Mouse (Mus musculus): ENCODE data around the gene Sdf2. TPM values are rescaled to one million over a fixed set of nuclear protein-coding genes. Genes with fewer than 3 reads are reported as not detected.

Sdf2 gene
- 129 and 164 TPM in 2 replicates for polyA plus RNA-seq (2021; fragmentation: Nextera tagmentation)
- long read RNA-seq, experiment 1, transcript Sdf2-201 (3 exons, 1,268 nt): major isoform, 166 of 177 reads
- long read RNA-seq, experiment 1, partial matches to known transcripts: 2 of 177 reads
- long read RNA-seq, experiment 1, other reads (novel, unspliced or antisense): 8 of 177 reads
- long read RNA-seq, experiment 2, transcript Sdf2-201 (3 exons, 1,268 nt): major isoform, 178 of 206 reads
- long read RNA-seq, experiment 2, partial matches to known transcripts: 1 of 206 reads
- long read RNA-seq, experiment 2, other reads (novel, unspliced or antisense): 25 of 206 reads

GRCm38 (mm10) chr11:78245627-78246317, at the start of gene Sdf2, which contains the start of gene Supt6:
Gene Sdf2 (plus strand): TSS chr11:78245746.
Gene Supt6 (minus strand): TSS chr11:78245987.

GRCm38 (mm10) chr11:78261380-78262352, 16.1 kb downstream of the Sdf2 start, which contains the start of gene 2610507B11Rik:
Gene 2610507B11Rik (plus strand): TSS chr11:78261752.

GRCm38 (mm10) chr11:78290654-78291053, 45.1 kb downstream of the Sdf2 start, which contains the start of gene BC030499:
Gene BC030499 (plus strand): TSS chr11:78290841.

GRCm38 (mm10) chr11:78301357-78302084, 56.0 kb downstream of the Sdf2 start, which contains the start of gene Spag5:
Gene Spag5 (plus strand): TSS chr11:78301529.

Other genes starting within 250 kb of the Sdf2 start
- 8.0 and 8.2 TPM in 2 replicates for gene Dhrs13, start 213.5 kb upstream of the Sdf2 start, polyA plus RNA-seq (2021; fragmentation: Nextera tagmentation)
- gene Flot2, start 207.8 kb upstream of the Sdf2 start, polyA plus RNA-seq (2021; fragmentation: Nextera tagmentation): 89.7 and 90.8 TPM in 2 replicates
- gene Eral1, start 165.4 kb upstream of the Sdf2 start, polyA plus RNA-seq (2021; fragmentation: Nextera tagmentation): 11.0 and 13.0 TPM in 2 replicates
- gene Fam222b, start 151.1 kb upstream of the Sdf2 start, polyA plus RNA-seq (2021; fragmentation: Nextera tagmentation): 8.8 and 12.2 TPM in 2 replicates
- gene Traf4, start 80.2 kb upstream of the Sdf2 start, polyA plus RNA-seq (2021; fragmentation: Nextera tagmentation): 3.4 and 8.9 TPM in 2 replicates
- 1.9 TPM in 2 replicates for gene Nek8, start 69.1 kb upstream of the Sdf2 start, polyA plus RNA-seq (2021; fragmentation: Nextera tagmentation)
- gene Tlcd1, start 69.0 kb upstream of the Sdf2 start, polyA plus RNA-seq (2021; fragmentation: Nextera tagmentation): 38.5 and 43.5 TPM in 2 replicates
- 870 and 1,461 TPM in 2 replicates for gene Rpl23a, start 62.2 kb upstream of the Sdf2 start, polyA plus RNA-seq (2021; fragmentation: Nextera tagmentation)
- 14.8 and 17.6 TPM in 2 replicates for gene Rab34, start 57.3 kb upstream of the Sdf2 start, polyA plus RNA-seq (2021; fragmentation: Nextera tagmentation)
- gene Proca1, start 52.4 kb upstream of the Sdf2 start, polyA plus RNA-seq (2021; fragmentation: Nextera tagmentation): 5.5 and 6.3 TPM in 2 replicates
- 11.8 and 13.1 TPM in 2 replicates for gene Supt6, start 241 bp downstream of the Sdf2 start, polyA plus RNA-seq (2021; fragmentation: Nextera tagmentation)
- gene 2610507B11Rik, start 16.0 kb downstream of the Sdf2 start, polyA plus RNA-seq (2021; fragmentation: Nextera tagmentation): 46.6 and 50.5 TPM in 2 replicates
- gene BC030499, start 45.1 kb downstream of the Sdf2 start, polyA plus RNA-seq (2021; fragmentation: Nextera tagmentation): 2.7 and 2.8 TPM in 2 replicates
- 1.7 TPM in 2 replicates for gene Spag5, start 55.8 kb downstream of the Sdf2 start, polyA plus RNA-seq (2021; fragmentation: Nextera tagmentation)
- gene Aldoc, start 77.2 kb downstream of the Sdf2 start, polyA plus RNA-seq (2021; fragmentation: Nextera tagmentation): 1,417 and 1,712 TPM in 2 replicates
- gene Pigs, start 82.7 kb downstream of the Sdf2 start, polyA plus RNA-seq (2021; fragmentation: Nextera tagmentation): 53.9 and 59.8 TPM in 2 replicates
- 7.4 and 56.0 TPM in 2 replicates for gene Unc119, start 97.7 kb downstream of the Sdf2 start, polyA plus RNA-seq (2021; fragmentation: Nextera tagmentation)
- not detected in 2 replicates for gene Foxn1, start 140.8 kb downstream of the Sdf2 start, polyA plus RNA-seq (2021; fragmentation: Nextera tagmentation)
- gene Slc13a2, start 176.5 kb downstream of the Sdf2 start, polyA plus RNA-seq (2021; fragmentation: Nextera tagmentation): not detected in 2 replicates
- 12.3 and 16.4 TPM in 2 replicates for gene Slc46a1, start 220.0 kb downstream of the Sdf2 start, polyA plus RNA-seq (2021; fragmentation: Nextera tagmentation)

Measured in left cerebral cortex, adult 6 months (tissue).